Mouse (Mus musculus): ENCODE measurements around the gene Mettl2. TPM values are rescaled to one million over a fixed set of nuclear protein-coding genes. Genes with fewer than 3 reads are reported as not detected.

Gene Mettl2
- polyA plus RNA-seq, 1 experiment from 2014 or later, result 48.2 TPM

GRCm38 (mm10) chr11:105156748-105157267, 30.6 kb downstream of the Mettl2 start:
- no peak for ATAC-seq (replicated peaks; ENCODE audit: insufficient number of reproducible peaks, low FRiP score, low TSS enrichment, low read depth)
- WGBS, result 80% methylated on average over 19 of the region's 19 CpGs
- H3K9me3 ChIP-seq (replicated peaks; ENCODE audit: control insufficient read depth, low read length), result no peaks in the 10 kb centered on the region
- no peaks in the 10 kb centered on the region for H3K27me3 ChIP-seq (ENCODE audit: control insufficient read depth, insufficient read depth, low read length)
- no peak overlapping the region for H3K4me2 ChIP-seq (ENCODE audit: low read depth, low read length)
- H3K9ac ChIP-seq (replicated peaks; ENCODE audit: low read length), result no peak overlapping the region
- no peak overlapping the region for H3K4me3 ChIP-seq (ENCODE audit: low read depth, low read length)
- peaks cover 2% of the 10 kb centered on the region for H3K4me1 ChIP-seq (ENCODE audit: control insufficient read depth, insufficient read depth, low read length)
- DNase-seq (ENCODE audit: low spot score), result no peak
- no peaks in the 10 kb centered on the region for H3K36me3 ChIP-seq (replicated peaks; ENCODE audit: control insufficient read depth, insufficient read depth, low read depth, low read length)
- H3K27ac ChIP-seq (replicated peaks; ENCODE audit: low read depth, low read length), result no peak overlapping the region

- no peak for ATAC-seq (replicated peaks; ENCODE audit: insufficient number of reproducible peaks, low FRiP score, low TSS enrichment, low read depth)
- H3K4me3 ChIP-seq (ENCODE audit: low read depth, low read length), result no peak overlapping the region
- no peak overlapping the region for H3K4me2 ChIP-seq (ENCODE audit: low read depth, low read length)
- H3K36me3 ChIP-seq (replicated peaks; ENCODE audit: control insufficient read depth, insufficient read depth, low read depth, low read length), result no peaks in the 10 kb centered on the region
- no peaks in the 10 kb centered on the region for H3K9me3 ChIP-seq (replicated peaks; ENCODE audit: control insufficient read depth, low read length)
- no peak for DNase-seq (ENCODE audit: low spot score)
- H3K4me1 ChIP-seq (ENCODE audit: control insufficient read depth, insufficient read depth, low read length), result peaks cover 2% of the 10 kb centered on the region
- no peaks in the 10 kb centered on the region for H3K27me3 ChIP-seq (ENCODE audit: control insufficient read depth, insufficient read depth, low read length)
- H3K27ac ChIP-seq (replicated peaks; ENCODE audit: low read depth, low read length), result no peak overlapping the region
- H3K9ac ChIP-seq (replicated peaks; ENCODE audit: low read length), result no peak overlapping the region
Observed at GRCm38 (mm10) chr11:105158047-105158446, 31.8 kb downstream of the Mettl2 start.

- 61% methylated on average over 6 of the region's 6 CpGs for WGBS
Observed at GRCm38 (mm10) chr11:105159673-105160360, 33.6 kb downstream of the Mettl2 start.

GRCm38 (mm10) chr11:105161411-105161810, 35.2 kb downstream of the Mettl2 start:
- no peak for ATAC-seq (replicated peaks; ENCODE audit: insufficient number of reproducible peaks, low FRiP score, low TSS enrichment, low read depth)
- Histone ChIP-seq H3K9me3 (replicated peaks; ENCODE audit: control insufficient read depth, low read length) (peaks cover 11% of the 10 kb centered on the region), H3K36me3 (replicated peaks; ENCODE audit: control insufficient read depth, insufficient read depth, low read depth, low read length) (no peaks in the 10 kb centered on the region), H3K4me2 (ENCODE audit: low read depth, low read length) (no peak overlapping the region), H3K4me1 (ENCODE audit: control insufficient read depth, insufficient read depth, low read length) (no peaks in the 10 kb centered on the region), H3K27ac (replicated peaks; ENCODE audit: low read depth, low read length) (no peak overlapping the region), H3K9ac (replicated peaks; ENCODE audit: low read length) (no peak overlapping the region), H3K4me3 (ENCODE audit: low read depth, low read length) (no peak overlapping the region), H3K27me3 (ENCODE audit: control insufficient read depth, insufficient read depth, low read length) (no peaks in the 10 kb centered on the region)
- 89% methylated on average over 2 of the region's 2 CpGs for WGBS
- DNase-seq (ENCODE audit: low spot score), result no peak

More at GRCm38 (mm10) chr11:105159673-105160360, 33.6 kb downstream of the Mettl2 start:
- no peak overlapping the region for H3K9ac ChIP-seq (replicated peaks; ENCODE audit: low read length)
- H3K4me3 ChIP-seq (ENCODE audit: low read depth, low read length), result no peak overlapping the region
- DNase-seq (ENCODE audit: low spot score) (no peak), ATAC-seq (replicated peaks; ENCODE audit: insufficient number of reproducible peaks, low FRiP score, low TSS enrichment, low read depth) (no peak)
- H3K27me3 ChIP-seq (ENCODE audit: control insufficient read depth, insufficient read depth, low read length), result no peaks in the 10 kb centered on the region
- H3K27ac ChIP-seq (replicated peaks; ENCODE audit: low read depth, low read length), result no peak overlapping the region
- no peaks in the 10 kb centered on the region for H3K36me3 ChIP-seq (replicated peaks; ENCODE audit: control insufficient read depth, insufficient read depth, low read depth, low read length)
- H3K4me2 ChIP-seq (ENCODE audit: low read depth, low read length), result no peak overlapping the region
- H3K4me1 ChIP-seq (ENCODE audit: control insufficient read depth, insufficient read depth, low read length), result no peaks in the 10 kb centered on the region
- peaks cover 4% of the 10 kb centered on the region for H3K9me3 ChIP-seq (replicated peaks; ENCODE audit: control insufficient read depth, low read length)

- Histone ChIP-seq H3K36me3 (replicated peaks; ENCODE audit: control insufficient read depth, insufficient read depth, low read depth, low read length) (no peaks in the 10 kb centered on the region), H3K27ac (replicated peaks; ENCODE audit: low read depth, low read length) (no peak overlapping the region), H3K4me2 (ENCODE audit: low read depth, low read length) (no peak overlapping the region), H3K9me3 (replicated peaks; ENCODE audit: control insufficient read depth, low read length) (peaks cover 11% of the 10 kb centered on the region), H3K4me1 (ENCODE audit: control insufficient read depth, insufficient read depth, low read length) (no peaks in the 10 kb centered on the region), H3K9ac (replicated peaks; ENCODE audit: low read length) (no peak overlapping the region), H3K27me3 (ENCODE audit: control insufficient read depth, insufficient read depth, low read length) (no peaks in the 10 kb centered on the region), H3K4me3 (ENCODE audit: low read depth, low read length) (no peak overlapping the region)
- no peak for DNase-seq (ENCODE audit: low spot score)
- 83% methylated on average over 69 of the region's 69 CpGs for WGBS
- ATAC-seq (replicated peaks; ENCODE audit: insufficient number of reproducible peaks, low FRiP score, low TSS enrichment, low read depth), result no peak
Observed at GRCm38 (mm10) chr11:105164516-105165510, 38.6 kb downstream of the Mettl2 start.

GRCm38 (mm10) chr11:105166780-105167179, 40.6 kb downstream of the Mettl2 start:
- ATAC-seq (replicated peaks; ENCODE audit: insufficient number of reproducible peaks, low FRiP score, low TSS enrichment, low read depth) (no peak), DNase-seq (ENCODE audit: low spot score) (no peak)
- H3K4me3 ChIP-seq (ENCODE audit: low read depth, low read length), result no peak overlapping the region
- no peaks in the 10 kb centered on the region for H3K4me1 ChIP-seq (ENCODE audit: control insufficient read depth, insufficient read depth, low read length)
- no peak overlapping the region for H3K4me2 ChIP-seq (ENCODE audit: low read depth, low read length)
- H3K9ac ChIP-seq (replicated peaks; ENCODE audit: low read length), result no peak overlapping the region
- no peak overlapping the region for H3K27ac ChIP-seq (replicated peaks; ENCODE audit: low read depth, low read length)
- WGBS, result 90% methylated on average over 10 of the region's 10 CpGs
- no peaks in the 10 kb centered on the region for H3K36me3 ChIP-seq (replicated peaks; ENCODE audit: control insufficient read depth, insufficient read depth, low read depth, low read length)
- peaks cover 11% of the 10 kb centered on the region for H3K9me3 ChIP-seq (replicated peaks; ENCODE audit: control insufficient read depth, low read length)
- no peaks in the 10 kb centered on the region for H3K27me3 ChIP-seq (ENCODE audit: control insufficient read depth, insufficient read depth, low read length)

- DNase-seq (ENCODE audit: low spot score) (no peak), ATAC-seq (replicated peaks; ENCODE audit: insufficient number of reproducible peaks, low FRiP score, low TSS enrichment, low read depth) (no peak)
- Histone ChIP-seq H3K9me3 (replicated peaks; ENCODE audit: control insufficient read depth, low read length) (no peaks in the 10 kb centered on the region), H3K4me1 (ENCODE audit: control insufficient read depth, insufficient read depth, low read length) (no peaks in the 10 kb centered on the region; the same call in 1 of the 2 replicates), H3K27me3 (ENCODE audit: control insufficient read depth, insufficient read depth, low read length) (no peaks in the 10 kb centered on the region), H3K27ac (replicated peaks; ENCODE audit: low read depth, low read length) (no peak within 1 kb of the TSS), H3K4me3 (ENCODE audit: low read depth, low read length) (no peak within 1 kb of the TSS), H3K9ac (replicated peaks; ENCODE audit: low read length) (no peak within 1 kb of the TSS), H3K4me2 (ENCODE audit: low read depth, low read length) (no peak within 1 kb of the TSS), H3K36me3 (replicated peaks; ENCODE audit: control insufficient read depth, insufficient read depth, low read depth, low read length) (no peaks in the 10 kb centered on the region)
- 38% methylated on average over 2 of the region's 2 CpGs for WGBS
Observed at GRCm38 (mm10) chr11:105178516-105178915, 52.3 kb downstream of the Mettl2 start, which contains the start of gene Tlk2. Tlk2 (plus strand) TSS chr11:105178807.

All from embryonic facial prominence, embryonic 11.5 days (tissue).